Mouse (Mus musculus) erythroblast, embryonic 14.5 days (primary cell): Measurements from ENCODE around the gene Crybg1. TPM values are rescaled to one million over a fixed set of nuclear protein-coding genes. Genes with fewer than 3 reads are reported as not detected.

Experiments
- H3K27me3 ChIP-seq: 2 replicates; pipeline ENCODE4 v1.6.1; 2012; ENCODE audit warnings: inconsistent platforms; ENCODE audit not compliant: control insufficient read depth
- H3K36me3 ChIP-seq: 2 replicates; pipeline ENCODE4 v1.6.1; 2012; ENCODE audit warnings: mild to moderate bottlenecking, inconsistent platforms; ENCODE audit not compliant: control insufficient read depth
- H3K4me1 ChIP-seq: 2 replicates; pipeline ENCODE4 v1.6.1; 2012; ENCODE audit warnings: inconsistent platforms; ENCODE audit not compliant: control insufficient read depth
- H3K4me3 ChIP-seq: replicated peaks from 2 replicates; pipeline ENCODE3; 2012; ENCODE audit warnings: moderate library complexity, mild to moderate bottlenecking, inconsistent platforms
- H3K9me3 ChIP-seq: 2 replicates; pipeline ENCODE4 v1.6.1; 2012; ENCODE audit warnings: low read length, inconsistent platforms, mixed read lengths; ENCODE audit not compliant: control insufficient read depth
- GATA1 ChIP-seq: IDR thresholded peaks from 2 replicates; pipeline ENCODE4 v1.6.1; 2012; ENCODE audit warnings: low read length, inconsistent platforms, mixed read lengths
- TAL1 ChIP-seq: IDR thresholded peaks from 3 replicates; pipeline ENCODE4 v1.6.1; 2012; ENCODE audit warnings: low read length, inconsistent platforms, mixed read lengths
- polyA plus RNA-seq: library from polyadenylated mRNA; stranded (reverse); fragments of >175 nt; gene quantifications from 2 replicates; pipeline ENCODE4 v1.2.3, GENCODE M21; 2012

Gene Crybg1
- polyA plus RNA-seq, 1 experiment: 0.01 TPM

DNA sequence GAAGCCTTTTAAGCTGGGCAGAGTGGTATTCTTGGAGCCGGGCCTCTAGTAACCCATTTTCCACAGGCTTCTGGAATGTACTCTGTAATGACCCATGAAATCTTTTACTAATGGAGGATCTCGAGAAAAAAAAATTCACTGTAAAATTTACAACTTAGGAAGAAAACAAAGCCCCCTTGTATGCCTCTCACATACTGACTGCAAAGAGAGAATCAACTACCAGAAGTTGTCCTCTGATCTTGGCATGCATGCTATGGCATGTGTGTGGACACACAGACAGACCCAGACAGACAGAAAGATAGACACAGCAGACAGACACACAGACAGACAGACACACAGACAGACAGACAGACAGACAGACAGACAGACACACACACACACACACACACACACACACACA, 8.8 kb upstream of the Crybg1 start:
- TF ChIP-seq TAL1 (no peak), GATA1 (no peak)
- no peaks in the 10 kb centered on the region for H3K9me3 ChIP-seq
- H3K27me3 ChIP-seq: peaks cover 14% of the 10 kb centered on the region

DNA sequence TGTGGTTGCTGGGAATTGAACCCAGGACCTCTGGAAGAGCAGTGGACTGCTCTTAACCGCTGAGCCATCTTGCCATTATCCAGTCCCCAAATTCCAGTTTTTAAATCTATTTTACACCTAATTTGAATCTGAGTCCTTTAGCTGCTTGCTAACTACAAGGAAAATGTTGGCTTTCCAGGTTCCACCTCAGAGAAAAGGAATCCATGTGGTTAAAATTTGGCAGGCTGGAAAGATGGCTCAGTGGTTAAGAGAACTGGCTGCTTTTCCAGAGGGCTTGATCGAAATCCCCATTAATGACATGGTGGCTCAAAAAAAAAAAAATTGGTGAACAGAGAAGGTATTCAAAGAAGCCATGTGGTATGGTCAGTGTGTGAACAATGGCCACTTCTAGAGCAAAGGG, 1.8 kb upstream of the Crybg1 start:
- Histone ChIP-seq H3K4me1 (peaks cover 8% of the 10 kb centered on the region), H3K9me3 (no peaks in the 10 kb centered on the region), H3K27me3 (peaks cover 34% of the 10 kb centered on the region), H3K4me3 (no peak overlapping the region), H3K36me3 (no peaks in the 10 kb centered on the region)
- TF ChIP-seq TAL1 (no peak), GATA1 (no peak)

More for the DNA sequence above, 8.8 kb upstream of the Crybg1 start:
- peaks cover 3% of the 10 kb centered on the region for H3K4me1 ChIP-seq
- no peaks in the 10 kb centered on the region for H3K36me3 ChIP-seq
- H3K4me3 ChIP-seq: no peak overlapping the region

DNA sequence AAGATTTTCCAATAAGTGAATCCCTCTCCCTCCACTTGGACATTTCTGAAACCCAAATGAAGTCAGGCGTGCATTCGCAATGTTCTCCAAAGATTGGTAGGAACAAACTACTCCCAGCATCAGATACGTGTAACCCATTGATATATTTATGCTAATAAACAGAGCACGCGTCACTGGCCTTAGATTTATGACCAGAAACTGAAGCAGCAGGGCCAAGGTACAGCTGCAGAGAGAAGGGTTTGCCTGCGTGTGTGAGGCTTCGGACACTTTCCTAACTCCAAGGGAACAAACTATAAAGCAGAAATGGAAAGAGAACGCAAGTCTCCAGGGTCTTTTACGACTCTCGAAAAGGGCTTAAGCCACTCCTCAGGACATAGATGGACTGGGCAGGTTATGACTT, 5.3 kb downstream of the Crybg1 start:
- H3K4me3 ChIP-seq: no peak overlapping the region
- TF ChIP-seq GATA1 (no peak), TAL1 (no peak)
- no peaks in the 10 kb centered on the region for H3K36me3 ChIP-seq
- no peaks in the 10 kb centered on the region for H3K4me1 ChIP-seq
- no peaks in the 10 kb centered on the region for H3K9me3 ChIP-seq
- H3K27me3 ChIP-seq: peaks cover 14% of the 10 kb centered on the region

DNA sequence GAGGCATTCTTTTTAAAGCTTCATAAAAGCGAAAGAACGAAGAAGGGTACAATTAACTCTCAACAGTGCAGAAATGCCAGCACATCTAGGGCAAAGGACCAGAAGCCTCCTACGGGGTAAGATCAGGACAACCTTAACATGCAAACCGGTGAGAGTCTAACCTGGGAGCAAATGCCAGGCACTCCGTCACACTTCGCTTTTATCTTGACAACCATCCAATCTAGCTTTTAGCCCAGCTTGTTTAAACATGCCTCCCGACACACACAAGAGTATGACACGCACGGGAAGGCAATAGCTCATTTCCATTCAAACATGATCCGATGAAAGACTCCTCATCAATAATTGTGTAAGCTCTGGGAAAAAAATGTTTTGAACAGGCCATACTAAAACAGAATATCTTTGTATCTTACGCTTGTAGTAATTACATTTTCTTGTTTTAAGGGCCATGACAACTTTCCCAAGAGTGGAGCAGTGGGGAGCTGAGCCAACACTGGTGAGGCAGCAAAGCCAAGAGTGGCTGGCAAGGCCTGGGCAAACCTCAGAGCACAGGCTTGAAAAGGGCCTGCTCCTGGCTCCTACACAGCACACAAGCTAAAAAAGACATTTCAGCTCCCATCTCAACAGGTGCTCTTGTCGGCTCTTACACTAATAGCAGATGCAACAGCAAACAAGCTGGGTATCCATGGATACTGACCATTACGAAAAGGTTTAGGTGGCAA, 10.4 kb downstream of the Crybg1 start:
- H3K36me3 ChIP-seq: no peaks in the 10 kb centered on the region
- H3K4me3 ChIP-seq: no peak overlapping the region
- no peaks in the 10 kb centered on the region for H3K4me1 ChIP-seq
- H3K27me3 ChIP-seq: no peaks in the 10 kb centered on the region
- H3K9me3 ChIP-seq: no peaks in the 10 kb centered on the region
- TF ChIP-seq TAL1 (no peak), GATA1 (no peak)

DNA sequence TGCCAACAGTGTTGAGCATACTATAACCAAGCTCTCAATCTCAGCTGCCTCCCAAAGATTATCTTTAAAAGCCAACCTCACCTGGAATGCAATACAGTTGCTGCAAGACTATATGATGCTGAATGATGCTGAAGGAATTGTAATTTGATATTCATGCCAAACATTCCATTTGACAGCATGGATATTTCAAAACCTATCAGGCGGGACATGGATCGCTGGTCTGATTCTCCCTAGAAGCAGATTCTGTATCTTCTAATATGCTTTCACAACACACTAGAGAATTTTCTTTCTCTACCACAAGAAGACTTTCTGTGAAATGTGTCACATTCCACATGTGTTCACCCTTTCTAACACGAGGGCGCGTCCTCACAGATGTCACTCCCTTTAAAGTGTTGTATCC, 22.6 kb downstream of the Crybg1 start:
- Histone ChIP-seq H3K4me3 (no peak overlapping the region), H3K4me1 (no peaks in the 10 kb centered on the region), H3K27me3 (no peaks in the 10 kb centered on the region), H3K36me3 (no peaks in the 10 kb centered on the region), H3K9me3 (no peaks in the 10 kb centered on the region)
- TF ChIP-seq TAL1: no peak
- no peak for TF ChIP-seq GATA1

DNA sequence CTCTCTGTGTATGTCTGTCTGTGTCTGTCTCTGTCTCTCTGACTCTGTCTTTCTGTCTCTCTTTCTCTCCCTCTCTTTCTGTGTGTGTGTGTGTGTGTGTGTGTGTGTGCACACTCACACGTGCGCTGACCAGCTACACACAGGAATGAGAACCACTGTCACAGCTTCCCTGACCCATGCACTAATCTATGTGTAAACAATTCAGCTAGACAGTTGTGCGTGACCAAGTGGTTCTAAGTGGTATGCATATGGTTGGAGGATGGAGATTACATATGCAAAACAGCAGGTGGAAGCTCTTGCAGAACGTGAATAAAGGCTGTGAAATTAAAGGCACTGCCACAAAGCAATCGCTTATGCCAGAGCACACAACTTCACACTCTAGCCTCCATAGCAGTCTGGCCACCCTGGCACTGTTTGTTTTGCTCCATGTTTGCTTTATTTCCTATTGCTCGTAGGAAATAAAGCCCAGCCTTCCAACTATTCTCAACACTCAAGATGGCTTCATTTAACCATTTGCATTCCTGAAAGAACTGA, 24.2 kb downstream of the Crybg1 start:
- H3K9me3 ChIP-seq: no peaks in the 10 kb centered on the region
- H3K4me1 ChIP-seq: no peaks in the 10 kb centered on the region
- no peak overlapping the region for H3K4me3 ChIP-seq
- H3K36me3 ChIP-seq: no peaks in the 10 kb centered on the region
- no peaks in the 10 kb centered on the region for H3K27me3 ChIP-seq
- no peak for TF ChIP-seq TAL1
- TF ChIP-seq GATA1: no peak

DNA sequence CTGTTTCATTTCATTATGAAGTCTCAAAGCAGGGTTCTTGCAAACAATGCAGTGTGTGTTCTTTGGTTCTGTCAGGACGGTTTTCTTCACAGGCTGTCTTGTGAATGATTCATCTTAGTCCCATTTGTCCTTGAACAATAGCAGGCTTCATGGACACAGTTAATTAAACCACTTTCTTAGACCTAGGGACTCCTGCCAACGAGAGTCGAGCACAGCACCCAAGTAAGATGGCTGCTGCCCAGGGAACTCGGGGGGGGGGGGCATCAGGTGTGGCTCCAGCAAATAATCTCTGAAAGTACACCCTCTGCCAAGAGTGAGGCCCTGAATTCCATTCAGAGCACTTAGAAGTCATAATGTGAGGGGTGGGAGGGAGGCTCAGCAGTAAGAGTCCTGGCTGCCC, 30.0 kb downstream of the Crybg1 start:
- H3K27me3 ChIP-seq: no peaks in the 10 kb centered on the region
- no peak overlapping the region for H3K4me3 ChIP-seq
- H3K4me1 ChIP-seq: no peaks in the 10 kb centered on the region
- H3K9me3 ChIP-seq: no peaks in the 10 kb centered on the region
- H3K36me3 ChIP-seq: no peaks in the 10 kb centered on the region
- TF ChIP-seq TAL1: no peak
- no peak for TF ChIP-seq GATA1

DNA sequence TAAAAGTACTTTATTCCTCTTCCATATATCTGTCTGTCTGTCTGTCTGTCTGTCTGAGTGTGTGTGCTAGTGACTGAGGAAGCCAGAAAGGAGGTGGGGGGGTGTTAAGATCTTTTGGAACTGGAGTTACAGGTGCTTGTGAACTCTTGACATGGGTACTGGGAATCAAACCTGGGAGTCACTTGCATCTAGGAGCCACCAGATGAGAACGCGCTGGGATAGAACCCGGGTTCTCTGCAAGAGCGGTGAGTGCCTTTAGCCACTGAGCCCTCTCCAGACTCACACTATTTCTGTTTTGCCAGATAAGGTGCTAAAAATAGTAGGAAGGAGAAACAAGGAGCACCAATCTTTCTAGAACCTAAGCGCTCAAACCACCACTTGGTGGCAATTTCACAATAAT, 31.9 kb downstream of the Crybg1 start:
- Histone ChIP-seq H3K9me3 (no peaks in the 10 kb centered on the region), H3K4me3 (no peak overlapping the region), H3K27me3 (no peaks in the 10 kb centered on the region), H3K4me1 (no peaks in the 10 kb centered on the region), H3K36me3 (no peaks in the 10 kb centered on the region)
- no peak for TF ChIP-seq TAL1
- no peak for TF ChIP-seq GATA1

DNA sequence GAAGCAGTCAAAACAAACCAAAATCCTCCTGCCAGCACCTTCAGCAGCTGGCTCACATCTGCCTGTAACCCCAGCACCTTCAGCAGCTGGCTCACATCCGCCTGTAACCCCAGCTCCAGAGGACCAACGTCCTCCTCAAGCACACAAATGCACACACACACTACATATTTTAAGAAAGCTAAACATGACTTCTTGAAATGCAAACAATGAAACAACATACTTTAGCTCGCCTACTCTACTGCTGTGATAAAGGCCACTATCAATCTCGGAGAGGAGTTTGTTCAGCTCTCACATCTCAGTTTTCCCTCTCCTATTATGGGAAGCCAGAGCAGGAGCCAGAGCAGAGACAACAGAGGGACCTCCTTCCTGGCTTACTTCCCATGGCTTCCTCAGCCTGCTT, 34.0 kb downstream of the Crybg1 start:
- H3K4me3 ChIP-seq: no peak overlapping the region
- H3K9me3 ChIP-seq: no peaks in the 10 kb centered on the region
- no peaks in the 10 kb centered on the region for H3K4me1 ChIP-seq
- TF ChIP-seq TAL1: no peak
- TF ChIP-seq GATA1: no peak
- no peaks in the 10 kb centered on the region for H3K27me3 ChIP-seq
- H3K36me3 ChIP-seq: no peaks in the 10 kb centered on the region
